25 mouse cellular contexts compared by ENCODE assay signal in the genomic region with DNA sequence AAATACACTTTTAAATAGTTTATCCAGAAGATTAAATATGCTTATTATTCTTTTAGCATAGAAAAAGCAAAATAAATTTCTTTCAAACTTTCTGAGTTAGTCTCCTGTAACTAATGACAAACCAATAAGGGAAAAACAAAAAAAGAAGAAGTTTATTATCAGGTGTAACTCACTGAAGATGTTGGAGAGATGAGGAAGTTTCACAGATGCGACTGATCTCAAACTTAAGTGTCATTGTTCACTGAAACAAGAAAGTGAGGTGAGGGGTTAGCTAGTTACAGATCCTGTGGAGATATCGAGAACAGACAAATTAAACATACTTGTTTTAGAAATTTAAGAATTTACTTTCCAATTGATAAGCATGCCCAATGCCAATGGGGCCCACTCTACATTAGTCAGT.
"Had no signal": no experiment of that assay in that cellular context is flagged by ENCODE, and none has a peak within 500 bp of the region (broad histone marks: within the 10 kb centered on the region; RNA-seq: fewer than 3 reads in every experiment).

No protein-coding gene starts in this region.

- H3K9me3 ChIP-seq: embryonic facial prominence, embryonic 10.5 days; embryonic facial prominence, embryonic 12.5 days; embryonic facial prominence, embryonic 13.5 days; embryonic facial prominence, embryonic 15.5 days; forebrain, embryonic 10.5 days; forebrain, embryonic 12.5 days; forebrain, embryonic 13.5 days; forebrain, embryonic 15.5 days had no signal

- H3K4me3 ChIP-seq: embryonic facial prominence, embryonic 10.5 days; embryonic facial prominence, embryonic 12.5 days; embryonic facial prominence, embryonic 13.5 days; embryonic facial prominence, embryonic 15.5 days; erythroblast, embryonic 14.5 days; forebrain, embryonic 10.5 days; forebrain, embryonic 12.5 days; forebrain, embryonic 13.5 days; forebrain, embryonic 15.5 days; gastrocnemius, adult 2 months; heart, adult 2 months had no signal

- H3K4me1 ChIP-seq: embryonic facial prominence, embryonic 12.5 days; embryonic facial prominence, embryonic 15.5 days; forebrain, embryonic 12.5 days had no signal

- H3K9ac ChIP-seq: embryonic facial prominence, embryonic 12.5 days; embryonic facial prominence, embryonic 13.5 days; embryonic facial prominence, embryonic 15.5 days; forebrain, embryonic 12.5 days; forebrain, embryonic 13.5 days; forebrain, embryonic 15.5 days; forebrain, postnatal 0 days had no signal

- H3K27ac ChIP-seq: embryonic facial prominence, embryonic 10.5 days; embryonic facial prominence, embryonic 12.5 days; embryonic facial prominence, embryonic 13.5 days; embryonic facial prominence, embryonic 15.5 days; forebrain, embryonic 10.5 days; forebrain, embryonic 12.5 days; forebrain, embryonic 13.5 days; forebrain, embryonic 15.5 days; gastrocnemius, adult 2 months; heart, adult 2 months had no signal

- DNase-seq: cerebellum, adult 9-10 months; cerebellum, adult 9-11 months; cerebellum, postnatal 10 days; cerebellum, postnatal 14 days; cerebellum, postnatal 25 days; cerebellum, postnatal 36 days; embryo, embryonic 11 days; forebrain, postnatal 0 days; gastrocnemius, adult 2 months; gastrocnemius, postnatal 10 days; gastrocnemius, postnatal 14 days; gastrocnemius, postnatal 25 days; gastrocnemius, postnatal 36 days; heart, adult 11 months; heart, adult 18-20 months; heart, adult 2 months had no signal

- H3K36me3 ChIP-seq: embryonic facial prominence, embryonic 10.5 days; embryonic facial prominence, embryonic 12.5 days; embryonic facial prominence, embryonic 13.5 days; embryonic facial prominence, embryonic 15.5 days; forebrain, embryonic 10.5 days; forebrain, embryonic 12.5 days; forebrain, embryonic 15.5 days had no signal

- H3K27me3 ChIP-seq: embryonic facial prominence, embryonic 12.5 days; embryonic facial prominence, embryonic 13.5 days; embryonic facial prominence, embryonic 15.5 days; forebrain, embryonic 12.5 days; forebrain, embryonic 13.5 days; forebrain, embryonic 15.5 days had no signal
